Mouse (Mus musculus) small intestine, adult 2 months (tissue): ENCODE results near the gene Katnal1.

Experiments used
- CTCF ChIP-seq: fragments of 200-500 bp; IDR thresholded peaks from 2 replicates; pipeline ENCODE4 v1.5.1; 2012; ENCODE audit warnings: low read depth, mild to moderate bottlenecking, control low read depth, inconsistent platforms, low read length, moderate library complexity, mixed read lengths; ENCODE audit not compliant: insufficient replicate concordance, insufficient read length; ENCODE audit errors: extremely low read depth
- POLR2A ChIP-seq: fragments of 200-500 bp; IDR thresholded peaks from 2 replicates; pipeline ENCODE4 v1.6.1; 2012; ENCODE audit warnings: low read depth, mild to moderate bottlenecking, control low read depth, inconsistent platforms, low read length, moderate library complexity

DNA sequence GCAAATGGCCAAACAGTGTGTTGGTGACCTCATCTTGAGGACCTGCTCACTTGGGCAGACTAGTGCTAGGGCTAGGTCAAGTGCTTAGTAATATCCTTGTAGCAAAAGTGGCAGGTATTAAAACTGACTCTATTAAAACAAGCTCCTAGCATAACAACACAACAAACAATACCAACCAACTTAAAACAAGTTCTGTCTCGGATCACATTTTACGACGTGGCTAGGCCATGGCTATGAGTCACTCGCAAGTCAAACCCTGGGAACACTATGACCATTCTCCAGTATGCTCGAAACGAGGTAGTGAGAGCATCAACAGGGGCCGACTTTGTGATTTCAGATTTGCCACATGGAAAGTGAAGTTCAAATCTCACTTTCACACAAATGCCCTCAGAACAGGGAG is 33.3 kb downstream of the Katnal1 start:
- TF ChIP-seq CTCF (no peak), POLR2A (no peak)
